Mouse (Mus musculus): Measurements from ENCODE around the gene Gm17545. TPM values are rescaled to one million over a fixed set of nuclear protein-coding genes. Genes with fewer than 3 reads are reported as not detected.
A peak's percentile ranks its signal among the peaks of the same experiment; 100 is the strongest.

Gm17545 gene
- polyA plus RNA-seq, 1 experiment from 2014 or later: not detected

DNA sequence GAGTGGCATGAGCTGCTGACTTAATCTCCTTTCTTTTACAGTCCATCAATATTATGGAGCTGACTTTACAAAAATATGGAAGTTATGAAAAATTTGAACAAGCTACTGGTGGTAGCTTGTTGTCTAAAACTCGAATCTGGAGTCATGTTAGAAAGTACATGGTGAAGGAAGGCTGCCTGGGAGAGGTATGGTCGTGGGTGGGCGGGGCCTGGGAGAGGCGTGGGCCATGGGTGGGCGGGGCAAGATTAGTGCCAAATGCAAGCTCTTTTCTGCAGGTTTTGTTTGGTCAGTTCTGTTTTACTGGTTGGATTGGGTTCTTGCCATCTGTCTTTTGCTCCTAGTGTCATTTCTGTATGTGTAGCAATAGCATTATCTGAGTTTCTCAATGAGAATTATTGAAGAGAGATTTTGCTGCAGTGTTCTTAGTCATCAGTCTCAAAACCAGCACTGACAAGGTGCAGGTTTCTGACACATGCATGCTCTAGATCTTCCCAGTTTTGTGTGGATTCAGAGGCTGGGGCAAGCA lies 23.7 kb upstream of the Gm17545 start:
- peak overlapping the region; percentile 20 for H3K4me2 ChIP-seq (ENCODE audit: low read length)
- ATAC-seq (replicated peaks; ENCODE audit: low FRiP score, low TSS enrichment, low read depth) (no peak), DNase-seq (ENCODE audit: low spot score) (no peak)
- H3K27me3 ChIP-seq (replicated peaks; ENCODE audit: control insufficient read depth, insufficient read depth, low read length): no peaks in the 10 kb centered on the region
- H3K36me3 ChIP-seq (ENCODE audit: control insufficient read depth, insufficient read depth, low read length): no peaks in the 10 kb centered on the region
- H3K4me3 ChIP-seq (ENCODE audit: low read depth, low read length): no peak overlapping the region
- no peaks in the 10 kb centered on the region for H3K9me3 ChIP-seq (ENCODE audit: control insufficient read depth, low read length)
- peaks cover 5% of the 10 kb centered on the region for H3K4me1 ChIP-seq (replicated peaks; ENCODE audit: control insufficient read depth, insufficient read depth, low read length)
- WGBS: 40% methylated on average over 5 of the region's 5 CpGs
- H3K27ac ChIP-seq (ENCODE audit: low read depth): no peak overlapping the region
- no peak overlapping the region for H3K9ac ChIP-seq (ENCODE audit: low read length)

- H3K4me1 ChIP-seq (replicated peaks; ENCODE audit: control insufficient read depth, insufficient read depth, low read length): peaks cover 5% of the 10 kb centered on the region
- no peak overlapping the region for H3K4me3 ChIP-seq (ENCODE audit: low read depth, low read length)
- H3K4me2 ChIP-seq (ENCODE audit: low read length): no peak overlapping the region
- no peaks in the 10 kb centered on the region for H3K27me3 ChIP-seq (replicated peaks; ENCODE audit: control insufficient read depth, insufficient read depth, low read length)
- ATAC-seq (replicated peaks; ENCODE audit: low FRiP score, low TSS enrichment, low read depth): no peak
- no peaks in the 10 kb centered on the region for H3K36me3 ChIP-seq (ENCODE audit: control insufficient read depth, insufficient read depth, low read length)
- H3K9me3 ChIP-seq (ENCODE audit: control insufficient read depth, low read length): no peaks in the 10 kb centered on the region
- WGBS: 83% methylated on average over 2 of the region's 2 CpGs
- no peak overlapping the region for H3K9ac ChIP-seq (ENCODE audit: low read length)
- no peak for DNase-seq (ENCODE audit: low spot score)
- no peak overlapping the region for H3K27ac ChIP-seq (ENCODE audit: low read depth)
Observed at GRCm38 (mm10) chr9:22433221-22433620, 20.9 kb upstream of the Gm17545 start.

DNA sequence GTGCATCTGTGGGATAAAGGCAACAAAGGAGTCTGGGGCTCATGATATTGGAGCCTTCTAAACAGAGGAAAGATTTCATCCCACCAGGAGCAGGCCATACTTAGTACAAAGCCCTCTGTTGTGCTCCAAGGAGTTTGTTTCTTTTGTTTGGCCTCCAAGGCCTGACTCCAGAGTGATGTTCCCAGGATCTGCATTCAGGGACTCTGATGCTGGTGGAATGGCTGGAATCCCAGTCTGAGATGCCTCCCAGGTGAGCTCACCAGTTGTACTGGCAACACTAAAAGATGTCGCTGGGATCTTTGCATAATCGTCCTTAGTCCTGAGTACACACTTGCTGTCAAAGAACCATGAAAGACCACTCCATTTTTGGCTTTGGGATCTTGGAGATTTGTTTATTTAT lies 20.0 kb upstream of the Gm17545 start:
- H3K27me3 ChIP-seq (replicated peaks; ENCODE audit: control insufficient read depth, insufficient read depth, low read length): no peaks in the 10 kb centered on the region
- H3K27ac ChIP-seq (ENCODE audit: low read depth): no peak overlapping the region
- no peaks in the 10 kb centered on the region for H3K9me3 ChIP-seq (ENCODE audit: control insufficient read depth, low read length)
- WGBS: 90% methylated on average over 2 of the region's 2 CpGs
- ATAC-seq (replicated peaks; ENCODE audit: low FRiP score, low TSS enrichment, low read depth) (no peak), DNase-seq (ENCODE audit: low spot score) (no peak)
- H3K4me3 ChIP-seq (ENCODE audit: low read depth, low read length): no peak overlapping the region
- H3K9ac ChIP-seq (ENCODE audit: low read length): no peak overlapping the region
- H3K4me1 ChIP-seq (replicated peaks; ENCODE audit: control insufficient read depth, insufficient read depth, low read length): peaks cover 5% of the 10 kb centered on the region
- H3K4me2 ChIP-seq (ENCODE audit: low read length): no peak overlapping the region
- H3K36me3 ChIP-seq (ENCODE audit: control insufficient read depth, insufficient read depth, low read length): no peaks in the 10 kb centered on the region

GRCm38 (mm10) chr9:22438826-22439225 lies 15.3 kb upstream of the Gm17545 start:
- no peak for ATAC-seq (replicated peaks; ENCODE audit: low FRiP score, low TSS enrichment, low read depth)
- H3K4me1 ChIP-seq (replicated peaks; ENCODE audit: control insufficient read depth, insufficient read depth, low read length): no peaks in the 10 kb centered on the region
- no peak overlapping the region for H3K4me3 ChIP-seq (ENCODE audit: low read depth, low read length)
- H3K27ac ChIP-seq (ENCODE audit: low read depth): no peak overlapping the region
- H3K9ac ChIP-seq (ENCODE audit: low read length): no peak overlapping the region
- H3K9me3 ChIP-seq (ENCODE audit: control insufficient read depth, low read length): no peaks in the 10 kb centered on the region
- DNase-seq (ENCODE audit: low spot score): no peak
- H3K36me3 ChIP-seq (ENCODE audit: control insufficient read depth, insufficient read depth, low read length): no peaks in the 10 kb centered on the region
- H3K4me2 ChIP-seq (ENCODE audit: low read length): no peak overlapping the region
- WGBS: 79% methylated on average over 1 of the region's 1 CpGs
- no peaks in the 10 kb centered on the region for H3K27me3 ChIP-seq (replicated peaks; ENCODE audit: control insufficient read depth, insufficient read depth, low read length)

DNA sequence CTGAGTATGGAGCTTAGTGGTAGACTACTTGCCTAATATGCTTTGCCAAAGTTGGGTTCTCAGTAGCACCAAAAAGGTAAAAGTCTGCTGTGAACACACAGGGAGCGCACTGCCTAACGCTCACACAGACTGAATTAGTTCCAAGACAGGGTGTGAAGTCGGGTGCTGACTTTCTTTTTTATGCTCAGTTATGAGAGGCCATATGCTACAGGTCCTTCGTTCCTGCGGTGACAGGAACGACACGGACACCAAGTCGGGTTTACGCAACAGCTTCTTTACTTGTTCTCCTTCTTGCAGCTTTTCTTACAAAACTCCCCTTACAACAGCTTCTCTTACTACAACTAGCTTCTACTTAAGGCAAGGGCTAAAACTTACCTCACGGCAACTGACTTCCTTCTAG lies 10.9 kb upstream of the Gm17545 start:
- no peak for DNase-seq (ENCODE audit: low spot score)
- no peaks in the 10 kb centered on the region for H3K27me3 ChIP-seq (replicated peaks; ENCODE audit: control insufficient read depth, insufficient read depth, low read length)
- ATAC-seq (replicated peaks; ENCODE audit: low FRiP score, low TSS enrichment, low read depth): no peak
- no peak overlapping the region for H3K4me3 ChIP-seq (ENCODE audit: low read depth, low read length)
- H3K9me3 ChIP-seq (ENCODE audit: control insufficient read depth, low read length): no peaks in the 10 kb centered on the region
- H3K4me2 ChIP-seq (ENCODE audit: low read length): no peak overlapping the region
- H3K9ac ChIP-seq (ENCODE audit: low read length): no peak overlapping the region
- H3K4me1 ChIP-seq (replicated peaks; ENCODE audit: control insufficient read depth, insufficient read depth, low read length): no peaks in the 10 kb centered on the region
- H3K27ac ChIP-seq (ENCODE audit: low read depth): no peak overlapping the region
- H3K36me3 ChIP-seq (ENCODE audit: control insufficient read depth, insufficient read depth, low read length): peaks cover 18% of the 10 kb centered on the region
- 87% methylated on average over 10 of the region's 10 CpGs for WGBS

DNA sequence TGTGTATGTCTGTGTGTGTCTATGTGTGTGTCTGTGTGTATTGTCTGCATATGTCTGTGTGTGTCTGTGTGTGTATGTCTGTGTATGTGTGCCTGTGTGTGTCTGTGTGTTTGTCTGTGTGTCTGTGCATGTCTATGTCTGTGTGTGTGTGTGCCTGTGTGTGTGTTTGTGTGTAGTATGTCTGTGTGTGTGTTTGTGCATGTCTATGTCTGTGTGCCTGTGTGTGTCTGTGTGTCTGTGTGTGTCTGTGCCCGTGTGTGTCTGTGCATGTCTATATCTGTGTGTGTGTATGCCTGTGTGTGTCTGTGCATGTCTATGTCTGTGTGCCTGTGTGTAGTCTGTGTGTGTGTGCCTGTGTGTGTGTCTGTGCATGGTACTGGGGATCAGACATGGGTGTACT lies 9.0 kb upstream of the Gm17545 start:
- ATAC-seq (replicated peaks; ENCODE audit: low FRiP score, low TSS enrichment, low read depth) (no peak), DNase-seq (ENCODE audit: low spot score) (no peak)
- Histone ChIP-seq H3K9ac (ENCODE audit: low read length) (no peak overlapping the region), H3K36me3 (ENCODE audit: control insufficient read depth, insufficient read depth, low read length) (peaks cover 38% of the 10 kb centered on the region), H3K27ac (ENCODE audit: low read depth) (no peak overlapping the region), H3K4me1 (replicated peaks; ENCODE audit: control insufficient read depth, insufficient read depth, low read length) (no peaks in the 10 kb centered on the region), H3K27me3 (replicated peaks; ENCODE audit: control insufficient read depth, insufficient read depth, low read length) (no peaks in the 10 kb centered on the region), H3K4me3 (ENCODE audit: low read depth, low read length) (no peak overlapping the region), H3K9me3 (ENCODE audit: control insufficient read depth, low read length) (no peaks in the 10 kb centered on the region), H3K4me2 (ENCODE audit: low read length) (no peak overlapping the region)
- 80% methylated on average over 1 of the region's 1 CpGs for WGBS

DNA sequence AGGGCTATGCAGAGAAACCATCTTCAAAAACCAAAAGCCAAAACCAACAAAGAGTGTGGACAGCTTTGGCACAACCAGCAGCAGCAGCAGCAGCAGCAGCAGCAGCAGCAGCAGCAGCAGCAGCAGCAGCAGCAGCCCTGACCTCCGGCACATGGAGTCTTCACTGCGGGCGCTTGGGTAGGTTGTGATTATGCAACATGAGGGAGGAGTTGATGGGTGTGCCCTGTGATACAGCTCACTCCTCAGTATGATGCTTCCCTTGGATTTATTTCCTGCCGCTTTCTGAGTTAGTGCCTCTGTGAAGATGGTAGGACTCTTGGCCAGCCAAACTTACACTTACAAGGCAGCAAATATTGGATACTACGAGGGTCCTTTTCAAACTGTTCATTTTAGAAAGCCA lies 6.9 kb upstream of the Gm17545 start:
- H3K4me1 ChIP-seq (replicated peaks; ENCODE audit: control insufficient read depth, insufficient read depth, low read length): no peaks in the 10 kb centered on the region
- no peak overlapping the region for H3K4me3 ChIP-seq (ENCODE audit: low read depth, low read length)
- peaks cover 58% of the 10 kb centered on the region for H3K36me3 ChIP-seq (ENCODE audit: control insufficient read depth, insufficient read depth, low read length)
- H3K9ac ChIP-seq (ENCODE audit: low read length): no peak overlapping the region
- H3K4me2 ChIP-seq (ENCODE audit: low read length): no peak overlapping the region
- DNase-seq (ENCODE audit: low spot score): no peak
- no peaks in the 10 kb centered on the region for H3K27me3 ChIP-seq (replicated peaks; ENCODE audit: control insufficient read depth, insufficient read depth, low read length)
- no peak for ATAC-seq (replicated peaks; ENCODE audit: low FRiP score, low TSS enrichment, low read depth)
- H3K9me3 ChIP-seq (ENCODE audit: control insufficient read depth, low read length): no peaks in the 10 kb centered on the region
- WGBS: 90% methylated on average over 5 of the region's 5 CpGs
- H3K27ac ChIP-seq (ENCODE audit: low read depth): no peak overlapping the region

- Histone ChIP-seq H3K36me3 (ENCODE audit: control insufficient read depth, insufficient read depth, low read length) (peaks cover 70% of the 10 kb centered on the region), H3K9me3 (ENCODE audit: control insufficient read depth, low read length) (no peaks in the 10 kb centered on the region), H3K4me2 (ENCODE audit: low read length) (no peak overlapping the region), H3K27me3 (replicated peaks; ENCODE audit: control insufficient read depth, insufficient read depth, low read length) (no peaks in the 10 kb centered on the region), H3K9ac (ENCODE audit: low read length) (no peak overlapping the region), H3K4me3 (ENCODE audit: low read depth, low read length) (no peak overlapping the region), H3K4me1 (replicated peaks; ENCODE audit: control insufficient read depth, insufficient read depth, low read length) (no peaks in the 10 kb centered on the region), H3K27ac (ENCODE audit: low read depth) (no peak overlapping the region)
- WGBS: 88% methylated on average over 13 of the region's 13 CpGs
- no peak for ATAC-seq (replicated peaks; ENCODE audit: low FRiP score, low TSS enrichment, low read depth)
- no peak for DNase-seq (ENCODE audit: low spot score)
Observed at GRCm38 (mm10) chr9:22448420-22448819, 5.7 kb upstream of the Gm17545 start.

- no peak overlapping the region for H3K27ac ChIP-seq (ENCODE audit: low read depth)
- WGBS: 90% methylated on average over 6 of the region's 6 CpGs
- peaks cover 77% of the 10 kb centered on the region for H3K36me3 ChIP-seq (ENCODE audit: control insufficient read depth, insufficient read depth, low read length)
- H3K4me2 ChIP-seq (ENCODE audit: low read length): no peak overlapping the region
- no peak overlapping the region for H3K4me3 ChIP-seq (ENCODE audit: low read depth, low read length)
- H3K4me1 ChIP-seq (replicated peaks; ENCODE audit: control insufficient read depth, insufficient read depth, low read length): no peaks in the 10 kb centered on the region
- DNase-seq (ENCODE audit: low spot score): no peak
- H3K9ac ChIP-seq (ENCODE audit: low read length): no peak overlapping the region
- H3K27me3 ChIP-seq (replicated peaks; ENCODE audit: control insufficient read depth, insufficient read depth, low read length): no peaks in the 10 kb centered on the region
- ATAC-seq (replicated peaks; ENCODE audit: low FRiP score, low TSS enrichment, low read depth): no peak
- no peaks in the 10 kb centered on the region for H3K9me3 ChIP-seq (ENCODE audit: control insufficient read depth, low read length)
Observed at GRCm38 (mm10) chr9:22449209-22449608, 4.9 kb upstream of the Gm17545 start.
